Mouse (Mus musculus) cerebellum, adult 2 months (tissue): ENCODE results near the gene Sorcs2.

ENCODE experiments used
- CTCF ChIP-seq: fragments of 200-500 bp; IDR thresholded peaks from 2 replicates; pipeline ENCODE4 v1.5.1; 2011; ENCODE audit warnings: low read depth, mild to moderate bottlenecking, control low read depth, low read length, moderate library complexity, borderline replicate concordance; ENCODE audit not compliant: insufficient read depth
- POLR2A ChIP-seq: fragments of 200-500 bp; IDR thresholded peaks from 2 replicates; pipeline ENCODE4 v1.6.1; 2011; ENCODE audit warnings: low read length, control low read depth, borderline replicate concordance; ENCODE audit not compliant: insufficient read depth

- TF ChIP-seq POLR2A (no peak), CTCF (no peak)
These were observed 26.7 kb upstream of the Sorcs2 start for GRCm38 (mm10) chr5:36424676-36425075.
